Mouse (Mus musculus): ENCODE data around the gene Ctnna2.

Ctnna2 gene

DNA sequence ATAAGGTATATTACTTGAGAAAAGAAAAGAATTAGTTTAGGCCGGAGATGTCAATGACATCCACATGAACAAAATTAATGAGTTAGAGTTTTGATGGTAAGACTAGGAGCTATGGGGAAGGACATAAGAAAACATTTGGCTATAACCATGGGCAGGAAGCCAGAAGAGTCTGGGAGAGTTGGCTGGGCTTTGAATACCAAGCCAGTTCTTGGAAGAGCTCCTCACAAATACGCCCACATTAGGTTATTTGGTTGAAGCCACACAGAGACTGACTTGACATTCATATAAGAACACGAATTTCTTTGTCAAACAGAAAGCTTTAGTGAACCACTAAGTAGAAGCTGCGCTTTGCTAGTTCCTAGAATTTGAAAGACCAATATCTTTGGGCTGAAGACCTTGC is 554.7 kb downstream of the Ctnna2 start:
- DNase-seq (ENCODE audit: low spot score): no peak

DNA sequence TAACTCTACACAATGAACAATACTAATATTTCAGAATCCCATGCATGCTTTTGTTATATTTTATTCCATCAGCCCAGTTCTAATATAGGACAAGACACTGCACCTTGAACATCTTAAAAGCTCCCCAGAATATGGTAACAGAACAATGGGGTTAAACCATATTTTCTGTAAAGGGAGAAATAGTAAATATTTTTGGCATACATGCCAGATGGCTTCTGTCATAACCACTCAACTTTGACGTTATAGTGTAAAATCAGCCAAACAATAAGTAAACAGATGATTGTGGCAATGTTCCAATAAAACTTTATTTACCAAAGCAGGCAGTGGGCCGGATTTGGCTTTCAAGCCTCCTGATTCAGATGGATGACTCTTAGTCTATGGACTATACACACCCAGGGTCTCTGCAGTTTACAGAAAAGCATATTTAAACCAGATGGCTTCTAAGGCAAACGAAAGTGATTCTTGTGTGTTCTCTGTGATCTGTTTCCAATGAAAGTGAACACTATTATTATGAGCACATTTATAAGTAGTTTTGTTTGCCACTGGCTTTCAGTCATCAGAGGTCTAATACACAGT is 557.8 kb downstream of the Ctnna2 start:
- DNase-seq (ENCODE audit: low spot score): no peak

DNA sequence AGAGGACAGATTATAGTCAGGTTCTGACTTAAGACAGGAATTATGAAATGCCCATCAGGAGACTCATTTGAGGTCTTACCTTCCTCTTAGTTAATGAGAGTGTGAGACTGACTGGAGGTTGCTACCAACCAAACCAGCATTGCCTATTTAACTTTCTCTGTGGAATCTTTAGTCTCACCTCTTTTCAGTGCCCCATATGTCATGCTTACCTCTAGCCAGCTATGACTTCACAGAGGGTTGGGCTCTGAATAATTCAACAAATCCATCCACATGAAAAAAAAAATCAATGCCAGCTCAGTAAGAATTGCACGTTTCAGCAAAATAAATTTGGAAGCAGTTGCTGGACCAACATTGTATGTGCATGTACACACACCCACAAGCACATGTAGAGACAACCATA is 562.5 kb downstream of the Ctnna2 start:
- no peak for DNase-seq (ENCODE audit: low spot score)

DNA sequence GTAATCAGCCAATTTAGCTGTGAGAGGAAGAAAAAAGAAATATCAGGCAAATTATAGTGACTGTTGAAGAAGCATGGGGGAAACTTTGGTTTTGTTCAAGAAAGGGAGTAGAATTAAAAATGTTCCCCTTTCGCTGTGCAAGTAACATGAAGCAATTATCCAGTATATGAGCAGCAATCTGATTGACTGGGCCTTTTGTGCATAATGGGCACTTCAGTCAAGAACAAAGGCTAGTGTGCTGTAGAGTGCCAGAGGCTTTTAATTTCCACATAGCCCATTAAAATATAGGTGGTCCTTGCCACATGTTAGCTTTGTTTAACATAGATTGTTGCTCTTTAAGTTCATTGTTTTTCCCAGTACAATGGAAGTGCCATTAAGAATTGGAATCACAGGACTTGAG is 566.0 kb downstream of the Ctnna2 start:
- DNase-seq (ENCODE audit: low spot score): no peak

DNA sequence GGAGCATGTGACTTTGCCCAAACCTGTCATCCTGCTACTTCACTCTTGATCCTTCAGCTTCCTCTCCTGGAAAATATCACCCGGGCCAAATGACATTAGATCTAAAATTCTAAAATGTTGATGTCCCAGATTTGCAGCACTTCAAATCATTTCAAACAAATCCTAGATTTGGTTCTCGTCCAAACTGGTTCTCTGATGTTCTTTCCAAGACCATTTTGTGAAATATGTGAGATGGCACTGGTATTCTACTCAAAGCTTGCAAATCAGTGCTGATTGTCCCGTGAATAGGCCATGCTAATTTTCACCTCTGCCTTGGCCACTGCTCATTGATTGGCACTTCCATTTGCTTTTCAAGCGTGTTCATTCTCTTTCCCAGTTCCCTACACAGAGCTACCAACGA is 571.0 kb downstream of the Ctnna2 start:
- no peak for DNase-seq (ENCODE audit: low spot score)

DNA sequence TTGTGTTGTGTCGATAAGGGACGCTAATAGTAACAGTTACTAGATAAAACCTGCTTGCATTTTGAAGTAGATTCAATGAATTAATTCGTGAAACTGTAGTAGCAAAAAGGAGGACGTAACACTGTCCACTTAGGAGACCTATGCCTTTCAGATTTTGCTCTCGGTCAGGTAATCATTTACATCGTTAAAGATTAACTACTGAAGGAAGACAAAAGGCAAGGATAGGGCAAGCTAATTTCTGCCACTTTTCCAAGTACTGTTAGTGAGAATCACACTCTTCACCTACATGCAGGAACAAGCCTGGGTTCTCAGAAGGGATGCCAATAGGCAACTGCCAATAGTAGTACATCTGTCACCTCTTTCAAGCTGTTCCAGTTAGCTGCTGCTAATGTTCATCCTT is 578.7 kb downstream of the Ctnna2 start:
- DNase-seq (ENCODE audit: low spot score): no peak

DNA sequence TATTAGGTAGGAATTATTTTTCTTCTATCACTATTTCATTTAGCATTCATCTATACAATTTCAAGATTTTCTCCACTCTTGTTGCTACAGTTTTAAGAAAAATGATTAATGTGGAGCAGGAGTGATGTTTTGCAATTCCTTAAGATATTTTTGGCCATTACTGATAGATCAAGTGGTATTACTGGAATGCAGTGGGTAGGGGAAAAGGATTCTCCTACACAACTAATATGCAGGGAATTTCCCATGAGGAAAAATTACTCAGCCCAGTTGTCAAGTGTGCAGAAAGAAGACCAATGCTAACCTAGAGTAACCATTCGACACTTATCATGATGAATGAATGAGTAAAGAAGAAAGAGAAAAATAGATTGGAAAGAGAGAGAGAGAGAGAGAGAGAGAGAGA is 587.8 kb downstream of the Ctnna2 start:
- no peak for DNase-seq (ENCODE audit: low spot score)

DNA sequence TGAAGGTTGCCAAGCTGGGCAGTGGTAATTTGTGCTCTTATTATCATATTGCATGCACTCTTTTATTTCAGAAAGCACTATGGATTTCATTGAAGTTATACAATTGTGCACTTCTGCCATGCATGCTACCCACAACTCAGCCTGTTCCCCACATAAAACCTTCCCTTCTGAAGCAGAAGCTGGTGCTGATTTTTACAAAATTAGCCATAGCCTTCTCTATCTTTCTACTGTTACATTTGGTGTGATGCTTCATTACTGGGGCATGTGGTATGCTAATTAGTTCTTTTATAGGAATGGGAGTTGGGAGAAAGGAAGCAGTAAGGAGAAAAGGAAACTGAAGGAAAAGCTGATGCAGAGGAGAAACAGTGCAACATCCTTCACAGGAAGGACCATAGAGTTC is 598.2 kb downstream of the Ctnna2 start:
- no peak for DNase-seq (ENCODE audit: low spot score)

DNA sequence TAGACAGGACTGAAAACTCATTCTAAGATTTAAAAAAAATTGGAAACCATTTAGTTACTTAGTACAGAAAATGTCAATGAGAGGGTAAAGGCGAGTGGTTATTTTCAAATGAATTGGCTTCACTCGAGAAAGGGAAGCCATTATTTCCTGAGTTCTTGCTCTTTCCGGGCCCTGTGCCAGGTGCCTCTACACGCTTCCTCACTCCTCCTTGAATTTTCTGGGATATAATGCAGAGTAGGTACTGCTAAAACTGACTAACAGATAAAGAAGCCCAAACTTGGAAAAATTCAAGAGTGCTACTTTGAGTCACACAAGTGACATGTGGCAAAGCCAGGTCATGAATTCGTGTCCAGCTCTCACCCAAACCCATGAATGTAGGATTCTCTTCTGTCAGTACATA is 606.4 kb downstream of the Ctnna2 start:
- DNase-seq (ENCODE audit: low spot score): no peak

DNA sequence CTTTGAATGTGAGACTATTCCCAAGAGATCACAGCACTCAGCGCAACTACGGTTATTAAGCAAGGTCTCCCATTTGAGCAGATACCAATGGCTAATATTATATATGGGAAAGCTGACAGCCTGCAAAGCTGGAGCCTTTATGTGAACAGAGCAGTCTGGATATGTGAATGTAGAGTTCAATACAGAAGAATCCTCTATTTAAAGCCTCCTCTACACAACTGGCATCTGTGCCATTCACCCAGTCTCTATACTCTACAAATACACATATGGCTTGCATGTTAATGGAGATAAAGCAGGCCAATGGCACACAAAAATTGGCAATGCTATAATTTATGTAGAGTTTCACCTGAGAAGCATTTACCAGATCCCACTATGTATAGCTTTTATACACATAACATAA is 608.4 kb downstream of the Ctnna2 start:
- no peak for DNase-seq (ENCODE audit: low spot score)

DNA sequence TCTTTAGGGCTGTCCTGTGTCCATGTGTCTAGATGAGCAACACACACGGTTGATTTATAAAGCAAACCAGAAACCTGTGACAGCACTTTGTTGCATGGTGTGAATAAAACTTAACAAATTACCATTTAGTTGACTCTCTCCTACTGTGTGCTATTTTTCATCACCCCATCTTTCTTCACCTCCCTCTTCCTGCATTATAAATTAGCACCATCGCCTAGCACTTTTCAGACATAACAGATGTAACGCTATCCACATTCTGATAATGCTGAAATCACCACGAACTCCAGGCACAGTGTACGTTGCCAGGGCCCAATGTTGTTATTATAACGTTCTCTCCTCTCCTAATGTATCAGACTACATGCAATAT is 621.0 kb downstream of the Ctnna2 start:
- DNase-seq (ENCODE audit: low spot score): no peak

DNA sequence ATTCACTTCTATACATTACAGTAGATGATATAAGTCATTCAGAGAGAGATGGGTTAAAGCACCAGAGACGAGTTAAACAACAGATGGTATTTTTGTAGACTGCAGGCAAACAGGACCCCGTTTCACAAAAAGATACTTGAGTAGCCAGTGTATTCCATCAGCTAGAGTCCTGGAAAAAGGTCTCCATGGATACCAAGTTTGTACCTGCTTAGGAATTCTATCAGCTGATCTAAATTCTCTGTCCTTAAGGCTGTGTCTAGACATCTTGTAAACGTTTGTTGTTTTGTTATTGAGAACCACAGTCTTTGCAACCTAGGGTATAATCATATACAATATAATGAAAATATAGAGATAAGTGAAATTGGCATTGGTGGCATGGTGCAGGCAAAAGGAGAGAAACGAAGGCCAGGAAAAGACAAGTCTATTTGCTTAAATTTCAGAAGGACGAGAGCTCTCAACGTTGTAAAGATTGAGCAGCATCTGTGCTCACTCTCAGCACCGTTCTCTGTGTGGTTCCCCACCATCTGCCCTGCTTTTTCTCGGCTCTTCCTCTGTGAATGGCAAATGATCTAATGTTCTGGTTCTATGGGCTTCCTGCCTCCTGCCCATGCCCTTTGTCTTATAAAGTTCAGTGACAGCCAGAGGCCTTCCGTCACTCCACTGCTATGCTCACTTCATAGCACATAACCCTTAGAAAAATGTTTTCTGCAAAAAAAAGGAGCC is 621.6 kb downstream of the Ctnna2 start:
- no peak for DNase-seq (ENCODE audit: low spot score)

DNA sequence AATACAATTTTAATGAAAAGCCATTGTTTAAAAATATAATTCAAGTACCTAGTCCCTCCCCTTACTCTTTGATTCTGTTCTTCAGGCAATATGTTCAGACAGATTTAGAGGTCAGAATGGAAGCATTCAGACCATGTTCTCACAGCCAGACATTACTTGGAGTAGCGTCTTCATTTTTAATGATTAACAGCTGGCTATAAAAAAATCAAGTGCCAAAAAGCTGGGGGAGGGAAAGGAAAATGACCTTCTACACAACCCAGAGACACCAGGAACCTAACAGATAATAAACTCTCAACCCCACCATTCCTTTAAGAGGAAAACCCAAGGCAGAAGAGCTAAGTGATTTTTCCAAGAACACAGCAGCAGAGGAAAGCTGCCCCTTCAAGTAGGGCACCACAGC is 624.7 kb downstream of the Ctnna2 start:
- no peak for DNase-seq (ENCODE audit: low spot score)

DNA sequence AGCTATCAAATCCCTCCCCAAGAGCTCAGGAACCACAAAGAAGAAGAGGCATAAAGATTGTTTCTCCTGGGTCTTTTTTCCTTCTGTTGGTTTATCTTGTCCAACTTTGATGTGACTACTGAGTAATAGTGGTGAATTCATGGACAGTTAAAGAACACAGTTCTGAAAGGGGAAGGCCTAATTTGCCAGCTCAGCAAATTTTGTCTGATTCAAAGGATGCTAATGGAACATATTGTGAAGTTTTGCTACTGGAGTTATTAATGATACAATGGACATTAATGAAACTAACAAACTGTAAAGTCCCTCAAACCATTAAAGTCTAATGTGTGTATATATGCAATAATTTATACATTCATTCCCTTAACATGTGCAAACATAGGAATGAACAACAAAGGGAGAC is 635.7 kb downstream of the Ctnna2 start:
- DNase-seq (ENCODE audit: low spot score): no peak

DNA sequence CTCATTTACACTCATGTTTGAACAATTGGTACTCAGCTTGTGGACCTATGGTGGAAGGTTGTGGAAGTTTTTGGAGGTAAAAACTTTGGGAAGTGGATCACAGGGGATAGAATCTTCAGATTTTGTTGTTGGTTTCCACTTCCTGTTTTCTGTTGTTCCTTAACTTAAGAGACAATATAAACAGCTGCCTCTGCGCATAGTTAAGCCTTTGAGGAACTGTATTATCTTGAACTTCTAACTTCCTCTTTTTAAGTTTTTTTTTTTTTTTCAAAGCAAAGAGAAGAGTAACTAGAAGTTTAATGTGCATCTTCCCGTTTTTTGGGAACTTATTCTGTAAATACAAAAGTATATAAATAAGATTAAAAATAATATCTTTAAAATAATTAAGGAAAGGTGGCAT is 644.0 kb downstream of the Ctnna2 start:
- no peak for DNase-seq (ENCODE audit: low spot score)

DNA sequence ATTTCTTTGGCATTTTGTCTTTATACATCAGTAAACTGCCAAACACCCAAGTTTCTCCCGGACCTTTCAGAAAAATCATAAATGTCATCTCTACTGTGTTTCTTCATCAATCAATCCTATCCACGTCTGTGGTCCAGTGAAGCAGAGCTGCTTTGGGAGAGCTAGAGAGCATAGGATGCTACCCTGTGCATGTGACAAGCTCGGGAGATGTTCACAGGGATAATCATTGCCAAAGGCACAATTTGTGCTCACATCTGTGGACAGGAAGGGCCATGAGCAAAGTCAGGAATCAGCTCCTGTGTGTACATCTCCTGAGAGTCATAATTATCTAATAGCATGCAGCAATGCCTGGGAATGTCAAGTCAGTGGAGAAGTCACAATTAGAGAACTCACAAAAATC is 654.8 kb downstream of the Ctnna2 start:
- no peak for DNase-seq (ENCODE audit: low spot score)

DNA sequence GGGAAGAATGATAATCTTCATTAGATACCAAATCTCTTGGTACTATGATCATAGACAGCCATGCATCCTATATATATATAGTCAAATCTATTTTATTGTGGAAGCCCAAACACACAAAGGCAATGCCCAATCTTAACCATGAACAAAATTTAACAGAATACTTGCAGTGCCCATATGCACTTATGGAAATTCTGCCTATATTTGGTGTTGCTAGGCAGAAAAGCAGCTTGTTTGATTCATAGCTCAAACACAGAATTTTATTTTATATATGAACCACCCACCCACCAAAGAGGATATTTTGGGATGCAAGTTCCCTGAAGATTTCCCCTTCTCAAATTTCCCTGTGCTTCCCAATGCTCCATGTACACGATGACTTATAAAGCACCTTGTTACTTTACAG is 655.2 kb downstream of the Ctnna2 start:
- DNase-seq (ENCODE audit: low spot score): no peak

DNA sequence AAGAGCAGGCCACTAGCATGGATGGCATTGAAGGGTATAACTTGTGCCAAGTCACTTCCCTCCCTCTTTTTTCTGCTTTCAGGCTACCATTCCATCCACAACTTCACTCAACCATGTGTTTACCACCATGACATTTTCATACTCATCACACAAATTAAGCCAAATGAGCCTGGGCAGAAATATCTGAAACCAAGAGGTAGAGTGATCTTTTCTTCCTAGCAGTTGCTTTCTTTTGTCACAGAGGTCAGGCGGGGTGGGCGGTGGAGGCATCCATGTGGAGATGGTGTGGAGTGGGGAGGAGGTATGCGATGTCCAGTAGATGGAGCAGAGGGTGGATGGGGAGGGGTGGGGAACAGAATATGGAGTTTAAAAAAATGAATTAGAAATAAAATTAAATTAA is 672.7 kb downstream of the Ctnna2 start:
- no peak for DNase-seq (ENCODE audit: low spot score)

DNA sequence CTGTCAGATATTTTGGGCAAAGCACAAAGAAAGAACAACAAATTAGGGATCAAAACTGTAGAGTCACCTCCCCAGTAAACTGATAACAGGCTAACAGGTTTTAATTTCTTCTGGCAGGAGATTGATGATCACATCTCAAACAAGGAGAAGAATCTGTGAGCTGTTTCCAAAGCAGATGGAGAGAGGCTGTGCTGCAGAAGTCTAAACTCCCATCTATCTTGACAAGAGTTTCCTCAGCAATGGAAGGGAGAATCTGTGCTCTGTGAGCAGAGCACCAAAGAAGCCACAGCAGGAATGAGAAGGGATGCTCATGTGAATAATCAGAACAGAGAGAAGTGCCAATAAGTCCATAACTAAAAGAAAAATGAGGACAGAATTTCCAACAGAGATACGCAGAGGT is 678.2 kb downstream of the Ctnna2 start:
- DNase-seq (ENCODE audit: low spot score): no peak

DNA sequence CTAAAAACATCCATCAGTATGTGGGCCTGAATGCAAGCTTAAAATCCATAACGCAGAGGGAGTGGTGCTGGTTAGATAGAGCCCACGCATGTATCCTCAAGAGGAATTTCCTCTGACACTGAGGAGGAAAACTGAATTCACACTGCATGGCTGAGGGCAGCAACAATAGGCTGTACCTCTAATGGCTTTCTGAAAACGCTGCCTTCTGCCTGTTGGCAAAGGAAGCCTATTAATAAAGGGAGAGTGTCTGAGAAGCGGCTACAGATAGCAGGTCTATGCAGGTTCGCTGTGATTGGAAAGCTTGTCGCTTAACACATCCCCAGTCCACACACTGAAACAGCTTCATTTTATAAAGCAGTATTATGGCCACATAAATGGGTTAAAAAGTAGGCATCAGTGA is 688.1 kb downstream of the Ctnna2 start:
- no peak for DNase-seq (ENCODE audit: low spot score)

DNA sequence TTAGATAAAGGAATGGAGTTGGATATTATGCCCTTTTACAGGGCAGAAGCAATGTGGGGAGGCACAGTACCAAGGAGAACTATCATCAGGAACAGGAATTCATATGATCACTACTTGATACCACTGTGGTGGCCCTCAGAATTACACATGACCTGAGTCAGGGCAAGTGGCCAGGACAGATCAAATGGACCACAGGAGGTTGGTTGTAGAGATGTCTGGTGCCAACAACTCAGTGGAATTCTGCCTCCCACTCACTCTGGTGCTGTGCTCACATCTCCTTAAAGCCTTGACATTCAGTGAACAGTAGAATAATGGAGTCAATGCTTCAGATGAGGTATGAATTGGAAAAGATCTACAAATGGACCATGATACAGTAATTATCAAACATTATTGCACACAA is 691.1 kb downstream of the Ctnna2 start:
- DNase-seq (ENCODE audit: low spot score): no peak

DNA sequence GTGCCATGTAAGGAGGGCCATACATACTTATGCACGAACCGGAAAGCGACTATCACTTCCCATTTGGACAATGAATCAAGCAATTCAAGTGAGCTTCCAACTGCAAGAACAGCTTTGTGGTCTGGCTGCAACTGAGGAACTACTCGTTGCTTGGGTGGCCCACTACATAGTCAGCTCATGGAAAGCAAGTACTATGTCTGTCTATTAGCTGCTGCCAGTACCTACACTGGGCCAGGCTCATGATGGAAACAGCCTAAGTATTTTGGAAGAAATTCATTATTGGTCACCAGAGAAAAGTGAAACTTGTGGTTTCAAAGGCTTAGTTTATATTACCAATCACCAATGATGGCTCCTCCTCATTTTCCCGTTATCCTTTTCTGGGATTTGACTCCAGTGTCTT is 693.2 kb downstream of the Ctnna2 start:
- no peak for DNase-seq (ENCODE audit: low spot score)

DNA sequence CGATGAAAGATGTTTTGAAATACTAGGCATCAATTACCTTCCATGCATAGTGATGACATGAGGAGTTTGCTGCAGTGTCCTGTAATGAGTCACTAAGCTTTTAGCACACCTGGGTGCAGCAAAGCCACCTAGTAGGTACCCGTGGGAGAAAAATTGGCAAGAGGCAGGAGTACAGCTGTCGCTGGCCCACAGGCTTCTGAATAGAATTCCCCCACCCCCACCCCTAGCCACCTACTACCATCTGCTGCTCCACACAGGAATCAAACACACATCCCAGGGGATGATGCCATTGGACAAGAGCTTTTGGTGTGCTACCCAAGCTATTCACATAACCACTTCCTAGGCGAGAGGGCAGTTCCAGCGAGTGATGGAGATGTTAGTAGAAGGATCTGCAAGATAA is 700.7 kb downstream of the Ctnna2 start:
- DNase-seq (ENCODE audit: low spot score): no peak

DNA sequence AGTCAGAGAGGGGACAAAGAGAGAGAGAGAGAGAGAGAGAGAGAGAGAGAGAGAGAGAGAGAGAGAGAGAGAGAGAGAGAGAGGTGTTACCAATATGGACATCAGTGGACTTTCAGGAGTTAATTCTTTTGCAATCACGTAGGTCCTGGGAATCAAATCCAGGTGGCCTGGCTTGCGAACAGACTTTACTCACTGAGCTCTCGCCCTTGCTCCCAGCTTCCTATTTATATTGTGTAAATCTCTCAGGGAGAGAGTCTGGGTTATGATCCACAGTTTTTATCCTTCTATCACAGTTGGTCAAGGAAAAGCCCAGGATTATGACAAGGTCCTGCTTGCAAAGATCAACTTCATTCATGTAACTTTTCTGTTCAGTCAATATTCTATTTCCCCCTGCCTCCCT is 714.3 kb downstream of the Ctnna2 start:
- no peak for DNase-seq (ENCODE audit: low spot score)

Data from yolk sac, embryonic 10.5 days (tissue).